Mouse (Mus musculus) neural tube, embryonic 15.5 days (tissue): ENCODE measurements around the gene Hist1h2bj. TPM values are rescaled to one million over a fixed set of nuclear protein-coding genes. Genes with fewer than 3 reads are reported as not detected.

Experiments
- ATAC-seq: fragments of 200-750 bp; cut with Nextera tagmentation; 2 replicates; pipeline ENCODE4 v1.8.0; 2017; ENCODE audit warnings: mild to moderate bottlenecking, moderate TSS enrichment, moderate library complexity; ENCODE audit not compliant: low FRiP score
- H3K27ac ChIP-seq: fragments of 300-500 bp; sonication (generic); replicated peaks from 2 replicates; pipeline ENCODE4 v1.5.1; 2015; ENCODE audit warnings: mild to moderate bottlenecking, inconsistent platforms
- H3K27me3 ChIP-seq: fragments of 300-500 bp; sonication (generic); replicated peaks from 2 replicates; pipeline ENCODE4 v1.6.1; 2015; ENCODE audit warnings: inconsistent platforms
- H3K36me3 ChIP-seq: fragments of 300-500 bp; sonication (generic); 2 replicates; pipeline ENCODE4 v1.6.1; 2015; ENCODE audit warnings: inconsistent platforms
- H3K4me1 ChIP-seq: fragments of 300-500 bp; sonication (generic); 2 replicates; pipeline ENCODE4 v1.6.1; 2015; ENCODE audit warnings: inconsistent platforms
- H3K4me2 ChIP-seq: fragments of 300-500 bp; sonication (generic); 2 replicates; pipeline ENCODE4 v1.6.1; 2015; ENCODE audit warnings: inconsistent platforms, mild to moderate bottlenecking, moderate library complexity
- H3K4me3 ChIP-seq: fragments of 300-500 bp; sonication (generic); replicated peaks from 2 replicates; pipeline ENCODE4 v1.5.1; 2015; ENCODE audit warnings: mild to moderate bottlenecking, inconsistent platforms
- H3K9ac ChIP-seq: fragments of 300-500 bp; sonication (generic); replicated peaks from 2 replicates; pipeline ENCODE4 v1.6.1; 2015; ENCODE audit warnings: mild to moderate bottlenecking, inconsistent platforms
- H3K9me3 ChIP-seq: fragments of 300-500 bp; sonication (generic); replicated peaks from 2 replicates; pipeline ENCODE4 v1.6.1; 2016; ENCODE audit warnings: inconsistent platforms
- WGBS: fragments of 180-500 bp; shearing (Covaris S2); methylation state at CpG from one replicate; pipeline ENCODE4 v1.1.7; 2015; ENCODE audit warnings: mixed read lengths; 5-methylcytosine and 5-hydroxymethylcytosine counted together
- polyA plus RNA-seq: library from polyadenylated mRNA; unstranded; fragments of >200 nt; fragmentation: Nextera tagmentation; extraction: Ambion mirVana; gene quantifications from 2 replicates; pipeline ENCODE4 v1.2.1, GENCODE M21; 2015

Hist1h2bj gene
- polyA plus RNA-seq, 1 experiment from 2014 or later = 2.0 TPM

DNA sequence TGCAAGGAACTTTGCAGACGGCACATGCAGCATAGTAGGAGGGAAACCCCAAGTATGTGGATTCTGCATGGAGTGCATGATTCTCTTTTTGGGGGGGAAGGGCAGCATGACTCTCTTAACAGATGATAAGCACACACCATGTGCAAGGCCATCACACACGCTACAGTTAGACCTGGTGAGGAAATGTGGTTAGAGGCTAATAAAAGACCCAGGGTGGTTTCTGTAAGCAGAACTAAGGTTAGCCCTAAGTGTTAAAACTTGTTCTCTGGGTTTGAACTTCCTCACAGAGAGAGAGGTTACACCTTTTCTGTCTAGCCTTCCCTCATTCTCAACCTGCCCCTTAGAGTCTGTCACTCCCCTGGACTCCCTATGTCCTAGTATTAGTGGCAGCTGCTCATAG lies 41.7 kb upstream of the Hist1h2bj start:
- Histone ChIP-seq H3K9me3 (no peaks in the 10 kb centered on the region), H3K4me2 (no peak overlapping the region), H3K4me3 (no peak overlapping the region), H3K4me1 (peaks cover 17% of the 10 kb centered on the region), H3K27ac (no peak overlapping the region), H3K9ac (no peak overlapping the region), H3K27me3 (peaks cover 100% of the 10 kb centered on the region), H3K36me3 (no peaks in the 10 kb centered on the region)
- 63% methylated on average over 2 of the region's 2 CpGs for WGBS
- no peak for ATAC-seq

DNA sequence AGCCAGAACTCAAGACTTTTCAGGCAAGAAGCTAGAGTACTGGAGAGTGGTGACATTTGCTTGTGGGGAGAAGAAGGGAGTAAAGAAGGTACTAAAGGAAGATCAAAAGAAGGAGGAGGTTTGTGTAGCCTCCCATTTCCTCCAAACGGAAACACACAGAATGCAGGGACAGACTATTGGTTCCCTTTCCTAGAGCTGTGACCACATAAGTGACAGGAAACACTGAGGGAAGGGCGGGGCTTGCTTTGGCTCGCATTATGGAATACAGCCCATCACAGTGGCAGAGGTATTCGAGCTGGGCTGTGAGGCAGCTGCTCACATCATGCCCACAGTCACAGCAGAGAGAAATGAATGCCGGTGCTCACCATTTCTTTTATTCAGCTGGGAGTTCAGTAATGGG lies 41.2 kb upstream of the Hist1h2bj start:
- H3K4me3 ChIP-seq = no peak overlapping the region
- WGBS = 18% methylated on average over 5 of the region's 5 CpGs
- ATAC-seq = no peak
- no peaks in the 10 kb centered on the region for H3K36me3 ChIP-seq
- H3K4me1 ChIP-seq = peaks cover 21% of the 10 kb centered on the region
- peaks cover 100% of the 10 kb centered on the region for H3K27me3 ChIP-seq
- H3K9ac ChIP-seq = no peak overlapping the region
- H3K4me2 ChIP-seq = no peak overlapping the region
- no peak overlapping the region for H3K27ac ChIP-seq
- no peaks in the 10 kb centered on the region for H3K9me3 ChIP-seq

DNA sequence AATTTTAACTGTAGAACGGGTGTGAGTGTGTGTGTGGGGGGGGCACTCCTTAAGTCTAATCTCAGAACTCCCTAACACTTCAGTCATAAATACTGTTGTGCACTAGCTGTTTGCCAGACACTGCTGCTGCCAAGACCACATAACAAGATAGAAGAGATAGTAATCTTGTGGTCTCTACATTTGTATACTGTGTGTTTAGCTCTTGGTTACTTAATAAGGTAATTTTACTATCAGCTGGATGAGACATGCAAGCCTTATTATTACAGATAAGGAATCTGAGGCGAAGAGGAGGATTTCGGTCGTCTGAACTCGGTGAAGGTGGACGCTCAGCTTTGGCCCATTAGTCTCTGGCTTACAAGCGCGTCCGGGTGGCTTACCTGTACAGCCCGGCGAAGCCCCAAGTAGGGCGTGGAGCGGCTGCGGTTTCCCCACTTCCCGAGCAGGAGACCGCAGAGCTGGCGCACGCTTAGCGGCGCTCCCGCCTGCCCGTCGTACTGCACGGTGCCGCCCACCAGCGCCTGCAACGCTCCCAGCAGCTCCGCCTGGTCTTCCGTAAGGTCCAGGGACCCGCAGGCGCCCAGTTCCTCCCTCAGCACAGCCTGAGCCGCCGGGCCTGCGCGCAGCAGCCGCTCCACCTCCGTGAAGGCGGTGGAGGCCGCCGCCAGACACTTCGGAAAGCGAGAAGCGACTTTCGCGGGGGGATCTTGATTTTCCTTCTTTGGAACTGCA lies 37.2 kb upstream of the Hist1h2bj start:
- H3K27ac ChIP-seq = no peak overlapping the region
- peaks cover 100% of the 10 kb centered on the region for H3K27me3 ChIP-seq
- under 1% methylated on average over 45 of the region's 45 CpGs for WGBS
- peak; percentile 53 for ATAC-seq
- peaks cover 17% of the 10 kb centered on the region for H3K4me1 ChIP-seq
- H3K4me3 ChIP-seq = peak overlapping the region; percentile 36
- peak overlapping the region; percentile 64 for H3K4me2 ChIP-seq
- no peaks in the 10 kb centered on the region for H3K9me3 ChIP-seq
- no peaks in the 10 kb centered on the region for H3K36me3 ChIP-seq
- H3K9ac ChIP-seq = 0 out of 2 replicates have a peak overlapping the region, but pooled peaks have one; percentile 8

DNA sequence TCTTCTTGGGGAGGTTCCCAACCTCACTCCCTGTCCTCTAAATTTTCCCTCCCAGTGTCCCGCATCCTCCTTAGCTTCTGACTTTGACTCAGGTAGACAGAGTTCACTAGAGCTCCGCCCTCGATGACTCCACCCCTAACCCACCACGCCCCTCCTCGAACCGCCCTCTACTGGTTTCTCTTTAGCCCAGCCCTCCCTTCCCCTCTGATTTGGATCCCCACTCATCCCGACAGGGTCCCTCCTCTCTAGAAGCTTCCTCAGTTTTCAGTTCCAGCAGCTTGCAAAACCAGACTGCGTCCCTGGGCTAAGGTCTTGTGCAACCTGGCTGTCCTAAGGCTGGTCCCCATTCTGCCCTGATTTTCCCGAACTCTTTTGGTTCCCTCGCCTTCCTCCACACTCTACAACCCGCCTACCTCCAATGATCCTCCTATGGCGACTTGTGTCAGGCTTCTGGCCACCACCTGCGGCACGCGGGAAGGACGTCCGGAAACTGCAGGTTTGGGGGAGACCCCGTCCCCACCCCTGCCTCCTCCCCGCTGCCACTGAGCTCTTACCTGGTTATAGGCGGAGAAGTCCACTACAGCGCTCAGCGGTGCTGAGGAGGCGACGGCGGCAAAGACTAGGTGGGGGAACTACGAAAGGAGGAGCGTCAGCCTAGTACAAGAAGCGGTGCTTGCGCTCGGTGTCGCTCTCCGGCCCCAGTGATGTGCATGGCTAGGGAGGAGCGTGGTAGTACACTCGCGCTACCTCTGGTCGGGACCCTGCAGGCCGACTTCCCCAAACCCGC lies 36.5 kb upstream of the Hist1h2bj start:
- Histone ChIP-seq H3K4me3 (peak overlapping the region; percentile 36), H3K36me3 (no peaks in the 10 kb centered on the region), H3K4me2 (peak overlapping the region; percentile 64), H3K9me3 (no peaks in the 10 kb centered on the region), H3K27ac (no peak overlapping the region), H3K4me1 (peaks cover 17% of the 10 kb centered on the region), H3K9ac (0 out of 2 replicates have a peak overlapping the region, but pooled peaks have one; percentile 8), H3K27me3 (peaks cover 98% of the 10 kb centered on the region)
- peak; percentile 21; the same call in 1 of the 2 replicates for ATAC-seq
- under 1% methylated on average over 38 of the region's 38 CpGs for WGBS

DNA sequence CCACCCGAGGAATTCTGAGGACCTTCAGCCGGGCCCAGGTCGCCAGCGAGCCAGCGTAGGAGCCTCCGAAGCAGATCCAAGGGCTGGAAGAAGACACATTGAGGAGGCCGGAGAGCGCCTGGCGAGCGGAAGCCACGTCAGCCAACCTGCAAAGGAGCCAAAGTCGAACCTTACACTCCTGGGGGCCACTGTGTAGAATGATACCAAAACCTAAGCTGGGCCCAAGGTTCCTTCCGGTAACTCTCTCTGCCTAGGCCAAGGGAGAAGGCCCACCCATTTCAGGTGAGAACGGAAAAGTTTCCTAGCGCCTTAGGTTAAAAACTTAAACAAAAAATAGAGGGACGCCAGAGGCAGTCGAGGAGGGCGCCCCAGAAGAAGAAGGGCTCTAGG lies 35.9 kb upstream of the Hist1h2bj start:
- Histone ChIP-seq H3K27me3 (peaks cover 95% of the 10 kb centered on the region), H3K4me2 (peak overlapping the region; percentile 64), H3K4me3 (peak overlapping the region; percentile 36), H3K9ac (no peak overlapping the region), H3K27ac (no peak overlapping the region), H3K9me3 (no peaks in the 10 kb centered on the region), H3K36me3 (no peaks in the 10 kb centered on the region), H3K4me1 (peaks cover 17% of the 10 kb centered on the region)
- 3% methylated on average over 18 of the region's 18 CpGs for WGBS
- ATAC-seq = no peak

DNA sequence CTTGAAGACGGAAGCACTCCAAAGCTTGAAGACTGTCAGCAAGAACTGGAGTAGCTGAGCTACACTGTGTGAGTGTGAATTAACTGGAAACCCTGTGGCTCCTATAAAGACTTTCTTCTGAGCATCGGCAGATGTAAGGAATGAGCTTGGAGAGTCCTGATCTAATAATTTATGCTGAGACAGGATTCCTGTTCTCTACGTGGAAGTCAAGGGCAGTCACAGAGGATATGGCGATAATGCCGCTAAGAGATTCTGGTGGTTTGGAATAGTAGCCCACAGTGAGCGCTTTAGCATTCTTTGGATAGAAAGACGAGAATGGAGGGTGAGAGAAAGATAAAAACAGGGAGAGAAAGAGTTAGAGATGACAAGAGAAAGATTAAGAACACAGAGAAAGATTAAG lies 35.1 kb upstream of the Hist1h2bj start:
- no peaks in the 10 kb centered on the region for H3K9me3 ChIP-seq
- no peak overlapping the region for H3K4me2 ChIP-seq
- H3K27ac ChIP-seq = no peak overlapping the region
- 45% methylated on average over 7 of the region's 7 CpGs for WGBS
- no peak for ATAC-seq
- no peak overlapping the region for H3K9ac ChIP-seq
- no peak overlapping the region for H3K4me3 ChIP-seq
- no peaks in the 10 kb centered on the region for H3K36me3 ChIP-seq
- H3K27me3 ChIP-seq = peaks cover 95% of the 10 kb centered on the region
- peaks cover 17% of the 10 kb centered on the region for H3K4me1 ChIP-seq

DNA sequence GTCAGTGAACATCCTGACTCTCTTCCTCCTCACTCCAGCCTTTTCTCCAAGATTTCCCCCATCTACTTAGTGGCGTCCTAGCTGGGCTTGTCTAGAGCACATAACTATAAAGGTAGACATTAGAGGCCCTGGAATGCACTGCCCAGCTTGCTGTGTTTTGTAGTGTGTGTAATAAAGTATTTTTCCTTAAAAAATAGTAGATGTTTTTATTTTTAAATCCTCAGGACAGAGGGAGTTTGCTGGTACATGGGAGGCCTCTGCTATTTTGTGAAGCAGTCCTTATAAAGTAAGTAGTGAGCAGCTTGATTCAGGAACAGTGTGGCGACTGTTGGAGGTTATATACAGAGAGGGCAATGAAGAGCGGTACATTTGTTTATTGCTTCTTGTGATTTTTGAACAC lies 34.3 kb upstream of the Hist1h2bj start:
- Histone ChIP-seq H3K4me3 (no peak overlapping the region), H3K27me3 (peaks cover 92% of the 10 kb centered on the region), H3K27ac (no peak overlapping the region), H3K4me2 (no peak overlapping the region), H3K9ac (no peak overlapping the region), H3K4me1 (peaks cover 17% of the 10 kb centered on the region), H3K9me3 (no peaks in the 10 kb centered on the region), H3K36me3 (no peaks in the 10 kb centered on the region)
- WGBS = 80% methylated on average over 3 of the region's 3 CpGs
- ATAC-seq = no peak

DNA sequence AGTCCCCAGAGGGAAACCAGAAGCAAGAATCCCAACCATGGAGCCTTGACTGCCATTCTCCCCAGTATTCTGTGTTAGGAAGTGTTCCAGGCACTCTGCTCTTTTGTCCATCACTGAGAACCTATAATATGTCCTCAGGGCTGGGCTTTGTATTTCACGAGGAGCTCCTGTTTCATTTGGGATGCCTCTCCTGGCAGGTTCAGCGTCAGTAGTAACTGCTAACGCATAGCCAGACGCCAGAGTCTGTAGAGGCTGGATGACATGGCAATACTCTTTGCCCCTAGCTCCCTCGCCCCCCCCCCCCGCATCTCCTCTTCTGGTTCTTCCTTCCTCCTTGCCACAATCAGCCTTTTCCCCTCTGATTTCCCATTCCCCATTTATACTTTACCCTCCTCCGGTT lies 33.4 kb upstream of the Hist1h2bj start, which contains the start of gene Prss16:
Gene Prss16 (minus strand): TSS at position 101 of the 400 bp plus-strand sequence.
- ATAC-seq = no peak
- Histone ChIP-seq H3K27me3 (peaks cover 92% of the 10 kb centered on the region), H3K4me3 (no peak within 1 kb of the TSS), H3K4me2 (no peak within 1 kb of the TSS), H3K9ac (no peak within 1 kb of the TSS), H3K27ac (no peak within 1 kb of the TSS), H3K36me3 (no peaks in the 10 kb centered on the region), H3K9me3 (no peaks in the 10 kb centered on the region), H3K4me1 (peaks cover 17% of the 10 kb centered on the region)
- 23% methylated on average over 6 of the region's 7 CpGs for WGBS

DNA sequence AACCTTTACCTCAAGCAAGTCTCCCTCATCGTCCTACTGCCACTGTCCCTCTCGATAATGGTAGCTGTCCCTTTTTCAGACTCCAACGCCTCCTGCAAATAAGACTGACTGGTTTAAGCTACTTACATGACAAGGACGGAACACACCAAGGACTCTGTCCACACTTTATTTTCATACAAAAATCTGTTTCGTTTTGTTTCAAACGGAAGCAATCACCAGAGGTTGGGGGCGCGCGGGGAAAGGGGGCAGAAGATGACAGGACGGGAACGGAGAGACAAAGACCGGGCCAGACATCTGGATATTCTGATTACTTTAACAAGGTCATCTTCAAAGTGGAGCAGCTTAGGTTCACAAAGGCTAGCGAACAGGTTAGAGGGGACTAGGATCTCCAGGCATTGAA lies 29.3 kb upstream of the Hist1h2bj start:
- ATAC-seq = no peak
- no peaks in the 10 kb centered on the region for H3K4me1 ChIP-seq
- no peak overlapping the region for H3K27ac ChIP-seq
- no peak overlapping the region for H3K4me2 ChIP-seq
- H3K36me3 ChIP-seq = no peaks in the 10 kb centered on the region
- H3K9ac ChIP-seq = no peak overlapping the region
- no peak overlapping the region for H3K4me3 ChIP-seq
- H3K27me3 ChIP-seq = peaks cover 85% of the 10 kb centered on the region
- no peaks in the 10 kb centered on the region for H3K9me3 ChIP-seq
- 18% methylated on average over 13 of the region's 13 CpGs for WGBS

DNA sequence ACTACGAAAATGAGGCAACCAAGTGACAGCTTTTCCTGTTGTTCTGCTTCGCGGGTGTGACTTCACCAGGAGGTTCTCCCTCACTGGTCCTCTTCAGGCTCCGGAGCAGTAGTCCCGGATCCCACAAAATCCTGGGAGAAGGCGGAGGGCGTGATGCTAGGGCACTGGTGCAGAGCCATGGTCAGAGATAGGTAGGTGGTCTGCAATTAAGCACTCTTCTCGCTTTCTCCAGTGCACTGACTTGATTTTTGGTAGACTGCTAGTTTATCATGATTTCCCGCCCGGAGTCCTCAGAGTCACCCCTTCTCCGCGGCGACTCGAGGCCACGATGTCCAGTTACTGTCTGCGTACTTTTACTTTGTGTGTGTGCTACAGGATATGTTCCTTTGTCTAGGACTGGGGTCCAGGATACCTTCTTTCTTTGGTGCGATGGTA lies 28.6 kb upstream of the Hist1h2bj start:
- H3K9ac ChIP-seq = no peak overlapping the region
- peak overlapping the region; percentile 27 for H3K4me2 ChIP-seq
- ATAC-seq = no peak
- H3K27me3 ChIP-seq = peaks cover 85% of the 10 kb centered on the region
- H3K27ac ChIP-seq = no peak overlapping the region
- no peaks in the 10 kb centered on the region for H3K4me1 ChIP-seq
- 12% methylated on average over 17 of the region's 17 CpGs for WGBS
- H3K4me3 ChIP-seq = no peak overlapping the region
- no peaks in the 10 kb centered on the region for H3K9me3 ChIP-seq
- H3K36me3 ChIP-seq = no peaks in the 10 kb centered on the region

DNA sequence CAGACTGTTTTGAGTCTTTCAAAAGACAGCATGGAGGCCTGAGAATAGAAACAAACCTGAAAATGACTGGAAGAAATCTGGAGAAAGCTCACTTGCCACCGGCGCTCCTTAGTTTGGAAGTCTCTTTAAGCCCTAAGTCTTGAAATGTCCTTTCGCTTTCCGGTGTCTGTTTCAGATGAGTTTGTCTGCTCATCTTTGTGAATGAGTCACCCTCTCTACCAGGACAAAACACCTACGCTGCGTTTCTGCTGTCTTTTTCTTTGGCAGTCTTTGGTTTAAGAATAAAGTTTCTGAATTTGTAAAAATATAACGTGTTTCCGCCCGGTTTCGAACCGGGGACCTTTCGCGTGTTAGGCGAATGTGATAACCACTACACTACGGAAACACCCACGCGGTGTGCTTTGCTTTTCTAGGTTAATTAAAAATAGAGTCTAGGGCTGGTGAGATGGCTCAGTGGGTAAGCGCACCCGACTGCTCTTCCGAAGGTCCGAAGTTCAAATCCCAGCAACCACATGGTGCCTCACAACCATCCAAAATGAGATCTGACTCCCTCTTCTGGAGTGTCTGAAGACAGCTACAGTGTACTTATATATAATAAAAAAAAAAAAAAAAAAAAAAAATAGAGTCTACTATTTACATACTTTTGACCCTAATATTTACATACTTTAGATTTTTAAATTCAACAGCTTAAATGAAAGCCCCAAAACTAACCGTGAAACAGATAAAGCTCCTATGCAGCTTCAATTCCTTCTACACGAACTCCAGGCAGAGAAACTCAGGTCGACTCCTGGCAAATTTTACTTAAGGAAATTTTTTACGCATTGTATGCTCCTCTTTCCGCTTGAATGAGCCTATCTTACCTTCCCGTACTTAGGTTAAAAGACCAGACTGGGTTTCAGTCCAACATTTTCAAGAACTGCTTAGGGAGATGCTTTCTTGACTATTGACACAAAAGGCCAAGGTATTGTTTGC lies 27.2 kb upstream of the Hist1h2bj start:
- no peak; the same call in 1 of the 2 replicates for ATAC-seq
- H3K9ac ChIP-seq = no peak overlapping the region
- H3K4me2 ChIP-seq = no peak overlapping the region
- H3K4me1 ChIP-seq = peaks cover 4% of the 10 kb centered on the region; the same call in 1 of the 2 replicates
- no peak overlapping the region for H3K4me3 ChIP-seq
- H3K27ac ChIP-seq = no peak overlapping the region
- H3K27me3 ChIP-seq = peaks cover 82% of the 10 kb centered on the region
- no peaks in the 10 kb centered on the region for H3K9me3 ChIP-seq
- no peaks in the 10 kb centered on the region for H3K36me3 ChIP-seq
- WGBS = 16% methylated on average over 27 of the region's 27 CpGs
